Mouse (Mus musculus): ENCODE results near the gene Sfswap. TPM values are rescaled to one million over a fixed set of nuclear protein-coding genes. Genes with fewer than 3 reads are reported as not detected.

Sfswap gene
- polyA plus RNA-seq, 1 experiment from 2014 or later = 46.3 TPM

DNA sequence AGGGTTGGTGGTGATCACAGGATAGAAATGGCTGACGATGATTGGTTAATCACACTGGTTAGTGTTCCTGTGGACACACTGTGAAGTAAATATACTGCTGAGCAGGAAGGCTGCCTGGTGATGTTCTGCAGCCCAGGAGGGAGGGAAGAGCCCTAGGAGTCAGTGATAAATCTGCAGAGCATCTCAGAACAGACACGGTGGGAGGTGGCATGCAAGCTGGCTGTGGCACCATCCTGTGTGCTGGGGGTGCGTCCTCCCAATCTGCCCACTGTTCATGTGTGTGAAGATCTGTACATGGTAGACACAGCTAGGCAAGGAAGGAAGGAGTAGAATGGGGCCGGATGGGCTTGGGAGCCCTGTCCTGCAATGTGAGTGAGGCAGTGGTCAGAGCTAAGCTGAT, 67.6 kb downstream of the Sfswap start:
- Histone ChIP-seq H3K9ac (no peak overlapping the region), H3K9me3 (replicated peaks) (no peaks in the 10 kb centered on the region), H3K4me2 (no peak overlapping the region), H3K27ac (no peak overlapping the region), H3K4me3 (replicated peaks) (no peak overlapping the region), H3K27me3 (no peaks in the 10 kb centered on the region), H3K36me3 (peaks cover 94% of the 10 kb centered on the region), H3K4me1 (no peaks in the 10 kb centered on the region)
- ATAC-seq (replicated peaks; ENCODE audit: low FRiP score) = no peak
- 90% methylated on average over 4 of the region's 4 CpGs for WGBS

- Histone ChIP-seq H3K9ac (no peak overlapping the region), H3K4me3 (replicated peaks) (no peak overlapping the region), H3K27me3 (peaks cover 32% of the 10 kb centered on the region), H3K27ac (no peak overlapping the region), H3K4me2 (no peak overlapping the region), H3K4me1 (peaks cover 10% of the 10 kb centered on the region), H3K36me3 (no peaks in the 10 kb centered on the region), H3K9me3 (replicated peaks) (no peaks in the 10 kb centered on the region)
- 36% methylated on average over 12 of the region's 12 CpGs for WGBS
- ATAC-seq (replicated peaks; ENCODE audit: low FRiP score) = no peak
Measured at GRCm38 (mm10) chr5:129578201-129578600, 77.2 kb downstream of the Sfswap start.

GRCm38 (mm10) chr5:129580046-129580445, 79.0 kb downstream of the Sfswap start:
- H3K27ac ChIP-seq = no peak overlapping the region
- no peaks in the 10 kb centered on the region for H3K9me3 ChIP-seq (replicated peaks)
- WGBS = 13% methylated on average over 6 of the region's 6 CpGs
- H3K27me3 ChIP-seq = peaks cover 41% of the 10 kb centered on the region
- H3K4me2 ChIP-seq = no peak overlapping the region
- ATAC-seq (replicated peaks; ENCODE audit: low FRiP score) = no peak
- H3K4me3 ChIP-seq (replicated peaks) = no peak overlapping the region
- H3K4me1 ChIP-seq = peaks cover 22% of the 10 kb centered on the region
- no peaks in the 10 kb centered on the region for H3K36me3 ChIP-seq
- no peak overlapping the region for H3K9ac ChIP-seq

- no peak overlapping the region for H3K27ac ChIP-seq
- H3K4me2 ChIP-seq = no peak overlapping the region
- peaks cover 27% of the 10 kb centered on the region for H3K4me1 ChIP-seq
- no peak overlapping the region for H3K4me3 ChIP-seq (replicated peaks)
- 81% methylated on average over 9 of the region's 9 CpGs for WGBS
- H3K36me3 ChIP-seq = no peaks in the 10 kb centered on the region
- no peak overlapping the region for H3K9ac ChIP-seq
- no peaks in the 10 kb centered on the region for H3K9me3 ChIP-seq (replicated peaks)
- no peak for ATAC-seq (replicated peaks; ENCODE audit: low FRiP score)
- peaks cover 47% of the 10 kb centered on the region for H3K27me3 ChIP-seq
Measured at GRCm38 (mm10) chr5:129580572-129580971, 79.6 kb downstream of the Sfswap start.

- H3K4me2 ChIP-seq = no peak overlapping the region
- WGBS = 74% methylated on average over 7 of the region's 7 CpGs
- H3K27ac ChIP-seq = no peak overlapping the region
- peaks cover 32% of the 10 kb centered on the region for H3K4me1 ChIP-seq
- no peak overlapping the region for H3K4me3 ChIP-seq (replicated peaks)
- H3K9me3 ChIP-seq (replicated peaks) = no peaks in the 10 kb centered on the region
- H3K27me3 ChIP-seq = peaks cover 47% of the 10 kb centered on the region
- H3K36me3 ChIP-seq = no peaks in the 10 kb centered on the region
- ATAC-seq (replicated peaks; ENCODE audit: low FRiP score) = no peak
- H3K9ac ChIP-seq = no peak overlapping the region
Measured at GRCm38 (mm10) chr5:129581015-129581414, 80.0 kb downstream of the Sfswap start.

GRCm38 (mm10) chr5:129583331-129583730, 82.3 kb downstream of the Sfswap start:
- Histone ChIP-seq H3K4me3 (replicated peaks) (peak overlapping the region; percentile 72), H3K9ac (peak overlapping the region; percentile 62), H3K27me3 (peaks cover 65% of the 10 kb centered on the region), H3K4me2 (peak overlapping the region; percentile 99), H3K36me3 (no peaks in the 10 kb centered on the region), H3K4me1 (peaks cover 35% of the 10 kb centered on the region), H3K9me3 (replicated peaks) (no peaks in the 10 kb centered on the region), H3K27ac (no peak overlapping the region)
- ATAC-seq (replicated peaks; ENCODE audit: low FRiP score) = peak; percentile 22
- WGBS = 4% methylated on average over 12 of the region's 12 CpGs

GRCm38 (mm10) chr5:129583761-129584582, 83.0 kb downstream of the Sfswap start, which contains the start of gene Mmp17:
Gene Mmp17, plus strand, starts transcription at chr5:129584169.
- H3K9ac ChIP-seq = peak within 1 kb of the TSS; percentile 62
- H3K4me3 ChIP-seq (replicated peaks) = peak within 1 kb of the TSS; percentile 72
- no peaks in the 10 kb centered on the region for H3K36me3 ChIP-seq
- no peak within 1 kb of the TSS for H3K27ac ChIP-seq
- H3K27me3 ChIP-seq = peaks cover 69% of the 10 kb centered on the region
- no peaks in the 10 kb centered on the region for H3K9me3 ChIP-seq (replicated peaks)
- H3K4me1 ChIP-seq = peaks cover 32% of the 10 kb centered on the region
- under 1% methylated on average over 79 of the region's 80 CpGs for WGBS
- peak; percentile 93 for ATAC-seq (replicated peaks; ENCODE audit: low FRiP score)
- peak within 1 kb of the TSS; percentile 99 for H3K4me2 ChIP-seq

DNA sequence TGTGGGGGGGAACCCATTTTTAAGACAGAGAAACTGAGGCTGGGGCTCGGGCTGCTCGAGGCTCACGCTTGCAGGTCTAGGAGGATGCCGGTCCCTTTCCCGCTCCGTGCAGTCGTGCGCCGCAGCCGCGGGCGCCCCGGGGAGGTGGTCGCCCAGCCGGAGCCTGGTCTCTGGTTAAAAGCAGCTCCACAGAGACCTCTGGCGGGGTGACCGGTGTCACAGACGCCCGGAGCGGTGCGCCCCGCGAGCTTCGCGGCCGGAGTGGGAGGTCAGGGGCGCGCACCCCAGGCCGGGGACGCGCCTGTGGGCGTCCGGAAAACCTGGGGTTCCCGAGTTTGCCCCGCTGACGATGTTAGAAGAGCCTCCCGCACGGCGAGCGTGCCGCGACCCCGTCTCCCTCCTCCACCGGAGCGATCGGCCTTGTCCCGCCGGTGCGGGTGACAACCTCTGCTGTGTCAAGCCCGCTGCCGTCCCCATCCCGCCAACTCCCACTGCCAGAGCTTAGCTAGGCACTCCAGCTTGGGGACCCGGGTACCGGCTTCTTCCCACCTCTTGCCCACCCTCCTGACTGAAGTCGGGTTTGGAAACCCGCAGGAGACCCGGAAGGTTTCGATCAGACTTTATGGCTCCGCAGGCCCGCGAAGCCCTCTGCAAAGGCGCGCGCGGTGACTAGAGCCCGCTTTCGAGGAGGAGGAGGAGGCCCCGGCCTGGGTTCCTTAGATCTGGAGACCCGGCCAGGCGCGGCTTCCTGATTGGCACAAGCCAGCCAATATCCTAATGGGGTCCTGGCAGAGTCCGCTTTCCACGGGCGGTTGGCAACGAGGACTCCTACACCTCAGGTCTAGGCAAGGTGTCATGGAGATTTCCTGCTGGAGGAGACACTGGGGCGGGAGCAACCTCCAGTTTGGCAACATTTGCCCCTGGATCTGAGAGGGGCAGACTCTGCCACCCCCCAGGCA, 83.8 kb downstream of the Sfswap start:
- Histone ChIP-seq H3K27me3 (peaks cover 75% of the 10 kb centered on the region), H3K4me3 (replicated peaks) (peak overlapping the region; percentile 72), H3K4me1 (peaks cover 32% of the 10 kb centered on the region), H3K4me2 (peak overlapping the region; percentile 99), H3K9me3 (replicated peaks) (no peaks in the 10 kb centered on the region), H3K9ac (peak overlapping the region; percentile 62), H3K27ac (no peak overlapping the region), H3K36me3 (no peaks in the 10 kb centered on the region)
- WGBS = under 1% methylated on average over 76 of the region's 76 CpGs
- ATAC-seq (replicated peaks; ENCODE audit: low FRiP score) = peak; percentile 23

DNA sequence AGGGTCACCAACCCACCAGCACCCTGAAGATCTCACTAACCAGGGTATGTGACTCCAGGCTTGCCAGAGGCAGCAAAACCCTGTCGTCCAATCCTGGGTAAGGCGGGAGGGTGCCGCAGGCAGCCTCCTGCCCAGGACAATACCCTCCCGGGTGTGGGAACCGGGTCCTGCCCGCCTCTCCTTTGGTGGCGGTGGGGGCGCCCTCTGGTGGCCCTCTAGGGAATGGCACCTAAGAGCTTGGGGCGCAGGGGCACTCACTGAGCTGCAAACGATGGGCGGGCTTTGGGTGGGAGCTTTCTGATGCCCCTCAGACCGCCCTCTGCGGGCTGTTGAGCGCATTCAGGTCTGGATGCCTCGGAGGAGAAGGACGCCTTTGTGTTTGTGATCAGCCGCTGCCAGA, 85.0 kb downstream of the Sfswap start:
- H3K9ac ChIP-seq = 0 out of 2 replicates have a peak overlapping the region, but pooled peaks have one; percentile 11
- peaks cover 72% of the 10 kb centered on the region for H3K27me3 ChIP-seq
- peaks cover 32% of the 10 kb centered on the region for H3K4me1 ChIP-seq
- peak overlapping the region; percentile 72 for H3K4me3 ChIP-seq (replicated peaks)
- peak overlapping the region; percentile 99 for H3K4me2 ChIP-seq
- no peaks in the 10 kb centered on the region for H3K9me3 ChIP-seq (replicated peaks)
- peak; percentile 53 for ATAC-seq (replicated peaks; ENCODE audit: low FRiP score)
- H3K27ac ChIP-seq = no peak overlapping the region
- under 1% methylated on average over 15 of the region's 17 CpGs for WGBS
- no peaks in the 10 kb centered on the region for H3K36me3 ChIP-seq

GRCm38 (mm10) chr5:129586471-129586870, 85.5 kb downstream of the Sfswap start:
- peak overlapping the region; percentile 99 for H3K4me2 ChIP-seq
- WGBS = 55% methylated on average over 13 of the region's 13 CpGs
- H3K27me3 ChIP-seq = peaks cover 68% of the 10 kb centered on the region
- peak overlapping the region; percentile 72 for H3K4me3 ChIP-seq (replicated peaks)
- H3K9me3 ChIP-seq (replicated peaks) = no peaks in the 10 kb centered on the region
- 0 out of 2 replicates have a peak overlapping the region, but pooled peaks have one; percentile 11 for H3K9ac ChIP-seq
- H3K27ac ChIP-seq = no peak overlapping the region
- H3K36me3 ChIP-seq = no peaks in the 10 kb centered on the region
- peaks cover 32% of the 10 kb centered on the region for H3K4me1 ChIP-seq
- ATAC-seq (replicated peaks; ENCODE audit: low FRiP score) = no peak

DNA sequence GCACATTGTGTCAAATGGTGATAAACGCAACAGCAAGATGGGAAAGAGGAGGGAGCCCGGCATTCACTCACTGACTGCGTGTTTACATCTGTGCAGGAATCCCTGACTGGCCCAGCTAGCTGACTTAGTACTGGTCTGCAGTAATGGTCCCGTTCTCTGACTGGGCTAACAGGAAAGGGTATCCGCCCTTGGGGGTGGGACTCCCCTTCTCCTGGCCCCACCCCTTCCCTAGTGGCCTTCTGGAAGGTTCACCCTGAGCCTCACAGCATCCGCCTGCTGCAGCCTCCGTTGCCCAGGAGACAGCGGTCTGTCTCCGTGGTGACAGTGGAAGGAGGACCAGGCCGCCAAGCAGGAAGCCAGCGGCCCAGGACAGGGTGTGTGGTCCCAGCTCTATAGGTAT, 89.9 kb downstream of the Sfswap start:
- no peak overlapping the region for H3K9ac ChIP-seq
- WGBS = 15% methylated on average over 11 of the region's 11 CpGs

More for the DNA sequence above, 89.9 kb downstream of the Sfswap start:
- Histone ChIP-seq H3K27ac (no peak overlapping the region), H3K27me3 (peaks cover 36% of the 10 kb centered on the region), H3K36me3 (no peaks in the 10 kb centered on the region), H3K9me3 (replicated peaks) (no peaks in the 10 kb centered on the region), H3K4me2 (no peak overlapping the region), H3K4me3 (replicated peaks) (no peak overlapping the region), H3K4me1 (peaks cover 18% of the 10 kb centered on the region)
- ATAC-seq (replicated peaks; ENCODE audit: low FRiP score) = no peak
